Mouse (Mus musculus): ENCODE measurements around the gene Tax1bp1. TPM values are rescaled to one million over a fixed set of nuclear protein-coding genes. Genes with fewer than 3 reads are reported as not detected.

Tax1bp1 gene
- polyA plus RNA-seq, 1 experiment from 2014 or later = 114 TPM

- no peaks in the 10 kb centered on the region for H3K36me3 ChIP-seq (ENCODE audit: control insufficient read depth, insufficient read depth, low read length)
- H3K27me3 ChIP-seq (ENCODE audit: control insufficient read depth, insufficient read depth, low read length) = no peaks in the 10 kb centered on the region
- no peaks in the 10 kb centered on the region for H3K9me3 ChIP-seq (ENCODE audit: control insufficient read depth, low read length)
- ATAC-seq (replicated peaks; ENCODE audit: low FRiP score) = no peak
- no peak overlapping the region for H3K4me3 ChIP-seq (ENCODE audit: low read depth, low read length)
- H3K4me1 ChIP-seq (replicated peaks; ENCODE audit: control insufficient read depth, insufficient read depth, low read length) = no peaks in the 10 kb centered on the region
- peak; percentile 38 for DNase-seq (ENCODE audit: low spot score)
- H3K27ac ChIP-seq (ENCODE audit: low read depth, low read length) = no peak overlapping the region
- H3K4me2 ChIP-seq (ENCODE audit: low read depth, low read length, severe bottlenecking) = no peak overlapping the region
- no peak overlapping the region for H3K9ac ChIP-seq (ENCODE audit: low read length)
- 85% methylated on average over 5 of the region's 5 CpGs for WGBS
Measured at GRCm38 (mm10) chr6:52773132-52773531, 59.6 kb downstream of the Tax1bp1 start.

DNA sequence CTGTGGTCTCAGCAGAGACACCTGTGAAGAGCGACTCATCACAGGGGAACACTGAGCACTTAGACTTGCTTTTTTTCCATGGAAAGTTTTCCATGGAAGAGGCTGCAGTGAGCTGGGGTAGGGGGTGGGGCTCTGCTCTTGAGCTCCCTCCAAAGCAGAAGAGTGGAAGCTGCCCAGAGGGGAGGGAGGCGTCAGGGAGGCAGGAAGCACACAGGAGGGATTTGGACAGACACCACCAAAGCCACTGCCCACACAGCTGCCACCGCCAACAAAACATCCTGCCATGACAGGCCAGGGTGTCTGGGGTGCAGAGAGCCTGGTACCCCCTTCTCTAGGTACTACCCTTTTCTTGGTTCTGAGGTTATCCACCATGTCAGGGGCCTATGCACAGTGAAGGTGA is 61.8 kb downstream of the Tax1bp1 start:
- 69% methylated on average over 3 of the region's 3 CpGs for WGBS
- H3K27me3 ChIP-seq (ENCODE audit: control insufficient read depth, insufficient read depth, low read length) = no peaks in the 10 kb centered on the region
- H3K4me1 ChIP-seq (replicated peaks; ENCODE audit: control insufficient read depth, insufficient read depth, low read length) = no peaks in the 10 kb centered on the region
- H3K9ac ChIP-seq (ENCODE audit: low read length) = no peak overlapping the region
- ATAC-seq (replicated peaks; ENCODE audit: low FRiP score) = no peak
- no peaks in the 10 kb centered on the region for H3K36me3 ChIP-seq (ENCODE audit: control insufficient read depth, insufficient read depth, low read length)
- DNase-seq (ENCODE audit: low spot score) = no peak
- no peaks in the 10 kb centered on the region for H3K9me3 ChIP-seq (ENCODE audit: control insufficient read depth, low read length)
- no peak overlapping the region for H3K4me3 ChIP-seq (ENCODE audit: low read depth, low read length)
- no peak overlapping the region for H3K4me2 ChIP-seq (ENCODE audit: low read depth, low read length, severe bottlenecking)
- H3K27ac ChIP-seq (ENCODE audit: low read depth, low read length) = no peak overlapping the region

DNA sequence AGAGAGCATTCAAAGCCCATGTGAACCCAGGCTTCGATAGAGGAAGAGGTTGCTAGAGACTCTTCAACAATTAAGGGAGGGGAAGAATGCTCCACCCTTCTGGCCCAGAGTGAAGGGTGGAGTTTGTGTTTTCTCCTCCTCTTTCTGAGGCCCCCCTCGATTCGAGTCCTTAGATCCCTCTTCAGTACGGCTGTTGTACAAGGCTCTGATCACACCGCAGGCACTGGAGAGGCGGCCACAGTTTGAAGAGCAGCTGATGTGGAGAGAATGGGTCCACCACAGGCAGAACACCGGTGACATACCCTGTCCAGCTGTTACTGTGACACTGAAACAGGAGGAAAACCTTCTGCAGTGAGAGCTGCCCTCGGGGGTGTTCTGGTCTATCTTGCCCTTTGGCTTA is 62.4 kb downstream of the Tax1bp1 start:
- 90% methylated on average over 8 of the region's 8 CpGs for WGBS
- Histone ChIP-seq H3K4me2 (ENCODE audit: low read depth, low read length, severe bottlenecking) (no peak overlapping the region), H3K4me1 (replicated peaks; ENCODE audit: control insufficient read depth, insufficient read depth, low read length) (no peaks in the 10 kb centered on the region), H3K9me3 (ENCODE audit: control insufficient read depth, low read length) (no peaks in the 10 kb centered on the region), H3K36me3 (ENCODE audit: control insufficient read depth, insufficient read depth, low read length) (no peaks in the 10 kb centered on the region), H3K4me3 (ENCODE audit: low read depth, low read length) (no peak overlapping the region), H3K27me3 (ENCODE audit: control insufficient read depth, insufficient read depth, low read length) (no peaks in the 10 kb centered on the region), H3K9ac (ENCODE audit: low read length) (no peak overlapping the region), H3K27ac (ENCODE audit: low read depth, low read length) (no peak overlapping the region)
- DNase-seq (ENCODE audit: low spot score) (peak; percentile 39), ATAC-seq (replicated peaks; ENCODE audit: low FRiP score) (no peak)

- Histone ChIP-seq H3K4me3 (ENCODE audit: low read depth, low read length) (no peak overlapping the region), H3K27me3 (ENCODE audit: control insufficient read depth, insufficient read depth, low read length) (no peaks in the 10 kb centered on the region), H3K36me3 (ENCODE audit: control insufficient read depth, insufficient read depth, low read length) (no peaks in the 10 kb centered on the region), H3K4me1 (replicated peaks; ENCODE audit: control insufficient read depth, insufficient read depth, low read length) (no peaks in the 10 kb centered on the region), H3K4me2 (ENCODE audit: low read depth, low read length, severe bottlenecking) (no peak overlapping the region), H3K9ac (ENCODE audit: low read length) (no peak overlapping the region), H3K27ac (ENCODE audit: low read depth, low read length) (no peak overlapping the region), H3K9me3 (ENCODE audit: control insufficient read depth, low read length) (no peaks in the 10 kb centered on the region)
- ATAC-seq (replicated peaks; ENCODE audit: low FRiP score) = no peak
- 86% methylated on average over 8 of the region's 8 CpGs for WGBS
- DNase-seq (ENCODE audit: low spot score) = peak; percentile 19
Measured at GRCm38 (mm10) chr6:52777034-52777433, 63.5 kb downstream of the Tax1bp1 start.

DNA sequence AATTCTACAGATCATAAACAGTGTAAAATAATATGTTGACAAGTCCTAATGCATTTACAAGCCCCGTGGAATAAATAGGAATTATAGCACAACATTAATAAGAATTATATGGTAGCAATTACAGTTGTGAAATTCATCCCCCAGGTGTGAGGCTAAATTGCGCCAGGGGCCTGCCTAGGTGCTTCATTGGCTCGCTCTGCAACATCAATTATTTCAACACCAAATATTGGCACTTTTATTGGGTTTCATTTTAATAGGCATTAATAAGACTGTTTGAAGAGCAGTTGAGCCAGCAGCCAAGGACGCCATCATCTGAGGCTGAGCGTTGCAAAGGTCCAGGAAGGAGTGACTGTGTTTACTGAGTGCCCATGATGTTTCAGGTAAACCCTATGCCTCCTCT is 65.0 kb downstream of the Tax1bp1 start:
- DNase-seq (ENCODE audit: low spot score) (peak; percentile 27), ATAC-seq (replicated peaks; ENCODE audit: low FRiP score) (no peak)
- no peak overlapping the region for H3K27ac ChIP-seq (ENCODE audit: low read depth, low read length)
- H3K4me2 ChIP-seq (ENCODE audit: low read depth, low read length, severe bottlenecking) = no peak overlapping the region
- H3K4me3 ChIP-seq (ENCODE audit: low read depth, low read length) = no peak overlapping the region
- no peaks in the 10 kb centered on the region for H3K4me1 ChIP-seq (replicated peaks; ENCODE audit: control insufficient read depth, insufficient read depth, low read length)
- 94% methylated on average over 5 of the region's 5 CpGs for WGBS
- no peak overlapping the region for H3K9ac ChIP-seq (ENCODE audit: low read length)
- no peaks in the 10 kb centered on the region for H3K9me3 ChIP-seq (ENCODE audit: control insufficient read depth, low read length)
- no peaks in the 10 kb centered on the region for H3K36me3 ChIP-seq (ENCODE audit: control insufficient read depth, insufficient read depth, low read length)
- H3K27me3 ChIP-seq (ENCODE audit: control insufficient read depth, insufficient read depth, low read length) = no peaks in the 10 kb centered on the region

GRCm38 (mm10) chr6:52779546-52779945 is 66.0 kb downstream of the Tax1bp1 start:
- no peak overlapping the region for H3K4me2 ChIP-seq (ENCODE audit: low read depth, low read length, severe bottlenecking)
- no peaks in the 10 kb centered on the region for H3K9me3 ChIP-seq (ENCODE audit: control insufficient read depth, low read length)
- 86% methylated on average over 5 of the region's 5 CpGs for WGBS
- H3K36me3 ChIP-seq (ENCODE audit: control insufficient read depth, insufficient read depth, low read length) = no peaks in the 10 kb centered on the region
- no peak for ATAC-seq (replicated peaks; ENCODE audit: low FRiP score)
- no peaks in the 10 kb centered on the region for H3K27me3 ChIP-seq (ENCODE audit: control insufficient read depth, insufficient read depth, low read length)
- peak; percentile 25 for DNase-seq (ENCODE audit: low spot score)
- no peaks in the 10 kb centered on the region for H3K4me1 ChIP-seq (replicated peaks; ENCODE audit: control insufficient read depth, insufficient read depth, low read length)
- no peak overlapping the region for H3K4me3 ChIP-seq (ENCODE audit: low read depth, low read length)
- H3K9ac ChIP-seq (ENCODE audit: low read length) = no peak overlapping the region
- H3K27ac ChIP-seq (ENCODE audit: low read depth, low read length) = no peak overlapping the region

- 86% methylated on average over 10 of the region's 10 CpGs for WGBS
- H3K27me3 ChIP-seq (ENCODE audit: control insufficient read depth, insufficient read depth, low read length) = no peaks in the 10 kb centered on the region
- H3K4me3 ChIP-seq (ENCODE audit: low read depth, low read length) = no peak overlapping the region
- no peak for DNase-seq (ENCODE audit: low spot score)
- no peak overlapping the region for H3K27ac ChIP-seq (ENCODE audit: low read depth, low read length)
- ATAC-seq (replicated peaks; ENCODE audit: low FRiP score) = no peak
- H3K4me2 ChIP-seq (ENCODE audit: low read depth, low read length, severe bottlenecking) = no peak overlapping the region
- no peak overlapping the region for H3K9ac ChIP-seq (ENCODE audit: low read length)
- H3K9me3 ChIP-seq (ENCODE audit: control insufficient read depth, low read length) = no peaks in the 10 kb centered on the region
- 0 out of 2 replicates have a peak, but pooled peaks cover 2% of the 10 kb centered on the region for H3K4me1 ChIP-seq (replicated peaks; ENCODE audit: control insufficient read depth, insufficient read depth, low read length)
- H3K36me3 ChIP-seq (ENCODE audit: control insufficient read depth, insufficient read depth, low read length) = no peaks in the 10 kb centered on the region
Measured at GRCm38 (mm10) chr6:52790316-52790715, 76.8 kb downstream of the Tax1bp1 start.

- Histone ChIP-seq H3K9ac (ENCODE audit: low read length) (no peak overlapping the region), H3K27ac (ENCODE audit: low read depth, low read length) (no peak overlapping the region), H3K36me3 (ENCODE audit: control insufficient read depth, insufficient read depth, low read length) (no peaks in the 10 kb centered on the region), H3K4me1 (replicated peaks; ENCODE audit: control insufficient read depth, insufficient read depth, low read length) (0 out of 2 replicates have a peak, but pooled peaks cover 2% of the 10 kb centered on the region), H3K27me3 (ENCODE audit: control insufficient read depth, insufficient read depth, low read length) (no peaks in the 10 kb centered on the region), H3K9me3 (ENCODE audit: control insufficient read depth, low read length) (no peaks in the 10 kb centered on the region), H3K4me2 (ENCODE audit: low read depth, low read length, severe bottlenecking) (no peak overlapping the region), H3K4me3 (ENCODE audit: low read depth, low read length) (no peak overlapping the region)
- ATAC-seq (replicated peaks; ENCODE audit: low FRiP score) (no peak), DNase-seq (ENCODE audit: low spot score) (no peak)
- 77% methylated on average over 4 of the region's 4 CpGs for WGBS
Measured at GRCm38 (mm10) chr6:52790781-52791180, 77.3 kb downstream of the Tax1bp1 start.

- WGBS = 79% methylated on average over 3 of the region's 3 CpGs
- no peak for DNase-seq (ENCODE audit: low spot score)
- 0 out of 2 replicates have a peak, but pooled peaks cover 4% of the 10 kb centered on the region for H3K4me1 ChIP-seq (replicated peaks; ENCODE audit: control insufficient read depth, insufficient read depth, low read length)
Measured at GRCm38 (mm10) chr6:52792455-52792854, 78.9 kb downstream of the Tax1bp1 start.

More at GRCm38 (mm10) chr6:52792455-52792854, 78.9 kb downstream of the Tax1bp1 start:
- H3K9me3 ChIP-seq (ENCODE audit: control insufficient read depth, low read length) = no peaks in the 10 kb centered on the region
- no peak overlapping the region for H3K4me2 ChIP-seq (ENCODE audit: low read depth, low read length, severe bottlenecking)
- no peak overlapping the region for H3K4me3 ChIP-seq (ENCODE audit: low read depth, low read length)
- H3K27ac ChIP-seq (ENCODE audit: low read depth, low read length) = no peak overlapping the region
- ATAC-seq (replicated peaks; ENCODE audit: low FRiP score) = no peak
- H3K36me3 ChIP-seq (ENCODE audit: control insufficient read depth, insufficient read depth, low read length) = no peaks in the 10 kb centered on the region
- no peak overlapping the region for H3K9ac ChIP-seq (ENCODE audit: low read length)
- H3K27me3 ChIP-seq (ENCODE audit: control insufficient read depth, insufficient read depth, low read length) = no peaks in the 10 kb centered on the region
